Mouse (Mus musculus) stomach, postnatal 0 days (tissue): ENCODE measurements around the gene Hsf5.

Experiments
- CTCF ChIP-seq: IDR thresholded peaks from 2 replicates; pipeline ENCODE4 v1.5.1; 2016; ENCODE audit warnings: antibody characterized with exemption, low read depth, mild to moderate bottlenecking, moderate library complexity
- EP300 ChIP-seq: optimal IDR thresholded peaks from 2 replicates; pipeline ENCODE3; 2016; ENCODE audit warnings: antibody characterized with exemption

- TF ChIP-seq CTCF (no peak), EP300 (no peak)
Measured at GRCm38 (mm10) chr11:87623160-87623559, 6.2 kb downstream of the Hsf5 start.
